Mouse (Mus musculus): Measurements from ENCODE around the gene Mgrn1.

The Mgrn1 gene

GRCm38 (mm10) chr16:4941016-4941415 is 55.0 kb downstream of the Mgrn1 start:
- DNase-seq (ENCODE audit: low spot score): no peak

DNA sequence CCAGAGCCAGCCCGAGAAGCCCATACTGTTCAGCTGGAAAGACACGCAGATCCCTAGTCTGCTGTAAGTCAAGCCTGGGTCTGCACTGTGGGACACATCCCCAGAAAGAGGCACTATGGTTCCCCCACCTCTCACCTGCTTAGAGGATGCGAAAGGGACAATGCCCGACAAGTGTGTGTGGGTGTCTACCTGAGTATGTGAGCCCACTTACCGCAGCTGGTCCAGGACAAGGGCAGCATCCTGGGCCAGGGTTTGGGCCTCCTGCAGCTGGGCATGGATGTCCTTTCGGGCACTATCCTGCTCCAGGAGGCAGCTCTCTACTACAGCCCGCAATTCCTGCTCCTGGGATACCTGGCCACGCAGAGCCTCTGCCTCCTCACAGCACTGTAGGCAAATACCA is 56.8 kb downstream of the Mgrn1 start:
- no peak for DNase-seq (ENCODE audit: low spot score)

- DNase-seq (ENCODE audit: low spot score): no peak
Observed at GRCm38 (mm10) chr16:4943431-4943830, 57.4 kb downstream of the Mgrn1 start.

DNA sequence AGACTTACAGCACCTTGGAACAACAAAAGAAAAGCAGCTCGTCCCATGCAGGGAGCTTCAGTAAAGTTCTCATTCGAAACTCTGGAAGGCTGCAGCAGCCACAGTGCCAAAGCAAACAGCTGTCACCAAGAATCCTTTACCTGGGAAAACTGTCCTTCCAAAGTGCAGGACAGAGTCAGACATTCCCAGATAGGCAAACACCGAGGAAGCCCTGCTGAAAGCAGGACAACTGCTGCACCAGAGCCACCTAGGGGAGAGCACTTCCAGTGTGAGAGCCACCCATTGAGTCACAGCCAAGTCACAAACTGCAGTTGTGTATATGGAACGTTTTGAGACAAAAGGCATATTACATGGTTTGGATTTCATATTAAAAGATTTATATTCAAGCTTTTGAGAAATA is 59.4 kb downstream of the Mgrn1 start:
- DNase-seq (ENCODE audit: low spot score): no peak

DNA sequence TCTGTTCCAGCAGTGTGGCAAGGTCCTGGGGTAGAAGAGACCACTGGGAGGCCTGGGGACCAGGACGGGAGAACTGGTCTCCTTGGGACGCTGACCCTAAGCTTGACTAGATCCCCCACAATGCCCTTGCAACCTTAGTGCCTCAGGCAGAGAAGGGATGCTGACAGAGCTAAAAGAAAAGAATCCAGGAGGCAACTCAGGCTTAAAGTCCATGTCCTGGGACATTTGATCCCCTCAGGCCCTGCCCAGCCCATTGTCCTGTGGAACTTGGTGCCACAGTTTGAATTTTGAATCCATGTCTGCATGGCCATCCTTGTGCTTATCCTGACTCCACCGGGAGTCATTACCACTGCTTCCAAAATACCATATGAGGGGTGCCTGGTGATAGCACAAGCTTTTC is 60.1 kb downstream of the Mgrn1 start:
- DNase-seq (ENCODE audit: low spot score): no peak

DNA sequence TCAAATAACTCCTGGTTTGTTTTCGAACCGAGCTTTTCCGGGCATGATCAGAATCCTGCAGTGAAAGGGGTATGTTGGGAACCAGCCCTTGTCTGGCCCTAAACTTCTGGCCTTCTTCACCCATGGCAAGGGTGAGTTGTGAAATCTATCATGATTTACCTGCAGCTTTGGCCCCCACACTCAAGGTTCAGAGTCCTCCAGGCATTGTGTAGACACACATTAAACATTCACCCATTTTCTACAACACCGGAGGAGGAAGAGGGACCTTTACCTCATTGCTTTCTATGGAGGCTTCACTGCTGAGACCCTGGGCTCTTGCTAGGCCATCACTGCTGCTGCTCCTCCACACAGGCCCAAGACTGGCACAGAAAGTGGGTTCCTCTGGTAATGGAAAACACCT is 61.3 kb downstream of the Mgrn1 start:
- no peak for DNase-seq (ENCODE audit: low spot score)

DNA sequence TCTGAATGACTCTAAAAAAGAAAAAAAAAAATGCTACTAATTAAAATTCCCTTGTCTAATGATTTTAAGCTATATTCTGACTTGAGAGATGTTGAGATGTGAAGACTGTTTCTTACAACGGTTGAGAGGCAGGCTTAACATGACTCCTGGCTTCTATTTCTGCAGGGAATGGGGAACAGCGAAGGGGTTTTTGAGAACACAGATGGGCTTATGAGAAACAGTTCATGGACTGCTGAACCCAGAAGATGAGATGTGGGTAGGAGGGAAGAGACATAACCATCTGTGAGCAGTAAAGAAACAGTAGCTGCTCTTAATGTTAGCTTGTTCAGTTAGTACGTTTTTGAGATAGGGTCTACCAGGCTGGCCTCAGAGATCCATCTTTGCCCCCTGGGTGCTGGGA is 70.6 kb downstream of the Mgrn1 start:
- no peak for DNase-seq (ENCODE audit: low spot score)

DNA sequence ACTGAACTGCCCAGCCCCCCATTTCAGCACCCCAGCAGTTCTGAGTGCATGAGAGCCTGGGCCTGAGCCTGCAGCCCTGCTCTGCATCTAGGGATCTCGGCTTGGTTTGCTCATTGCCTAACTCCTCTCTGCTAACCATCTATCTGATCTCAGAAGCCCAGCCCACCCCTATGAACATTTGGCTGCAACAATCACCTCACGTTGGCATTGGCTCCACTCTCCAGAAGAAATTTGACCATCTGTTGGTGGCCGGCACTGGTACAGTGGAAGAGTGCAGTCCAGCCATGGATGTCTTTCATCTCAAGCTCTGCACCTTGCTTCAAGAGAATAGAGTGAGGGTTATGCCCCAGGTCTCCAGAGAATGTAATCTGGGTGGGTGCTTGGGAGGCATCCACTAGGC is 71.4 kb downstream of the Mgrn1 start:
- no peak for DNase-seq (ENCODE audit: low spot score)

- no peak for DNase-seq (ENCODE audit: low spot score)
Observed at GRCm38 (mm10) chr16:4960260-4960659, 74.2 kb downstream of the Mgrn1 start.

DNA sequence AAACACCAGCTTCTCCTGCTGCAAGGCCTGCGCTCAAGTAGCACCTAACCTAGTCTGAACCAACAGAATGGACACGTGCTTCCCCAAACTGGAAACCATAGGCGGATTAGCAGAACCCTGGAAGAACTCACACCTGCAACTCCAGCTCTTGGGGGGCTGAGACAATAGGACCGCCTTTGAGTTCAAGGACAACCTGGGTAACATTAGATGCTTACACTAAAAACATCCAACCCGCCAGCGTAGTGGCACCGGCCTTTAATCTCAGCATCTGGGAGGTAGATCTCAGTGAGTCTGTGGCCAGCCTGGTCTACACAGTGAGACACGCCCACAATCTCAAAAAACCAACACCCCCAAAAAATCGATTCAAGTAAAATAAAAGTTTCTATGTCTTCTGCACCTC is 77.3 kb downstream of the Mgrn1 start:
- no peak for DNase-seq (ENCODE audit: low spot score)

GRCm38 (mm10) chr16:4963797-4964709 is 78.0 kb downstream of the Mgrn1 start, which contains the start of gene Anks3:
TSS of gene Anks3 (minus strand) at chr16:4964205.
- peak; percentile 96 for DNase-seq (ENCODE audit: low spot score)

DNA sequence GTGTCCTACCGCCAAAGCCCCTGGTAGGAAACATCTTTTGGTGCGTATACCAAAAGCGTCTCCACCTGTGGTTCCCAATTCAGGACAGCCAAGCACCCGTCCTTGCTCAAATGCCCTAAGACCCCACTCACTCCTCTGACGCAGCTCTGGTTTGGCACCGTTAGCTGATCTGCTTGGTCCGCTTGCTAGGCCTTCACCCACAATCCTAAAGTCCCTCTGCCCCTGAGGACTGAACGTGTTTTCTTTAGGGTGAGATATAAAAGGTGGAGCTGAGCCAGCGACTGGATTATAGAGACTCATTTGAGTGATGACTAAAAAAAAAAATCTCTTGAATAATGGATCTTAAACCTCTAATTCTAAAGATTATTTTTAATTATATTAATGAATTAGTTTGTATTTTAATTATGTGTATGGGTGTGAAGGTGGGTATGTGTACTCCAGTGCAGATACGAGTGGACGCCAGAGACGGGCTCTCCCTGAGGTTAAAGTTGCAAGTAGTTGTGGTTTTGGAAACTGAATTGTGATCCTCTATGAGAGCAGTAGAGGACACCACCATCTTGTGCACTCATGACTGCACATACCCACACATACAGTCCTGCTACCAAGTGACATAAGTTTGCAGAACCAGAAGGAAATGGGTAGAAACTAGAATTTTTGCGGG is 78.8 kb downstream of the Mgrn1 start:
- DNase-seq (ENCODE audit: low spot score): no peak

DNA sequence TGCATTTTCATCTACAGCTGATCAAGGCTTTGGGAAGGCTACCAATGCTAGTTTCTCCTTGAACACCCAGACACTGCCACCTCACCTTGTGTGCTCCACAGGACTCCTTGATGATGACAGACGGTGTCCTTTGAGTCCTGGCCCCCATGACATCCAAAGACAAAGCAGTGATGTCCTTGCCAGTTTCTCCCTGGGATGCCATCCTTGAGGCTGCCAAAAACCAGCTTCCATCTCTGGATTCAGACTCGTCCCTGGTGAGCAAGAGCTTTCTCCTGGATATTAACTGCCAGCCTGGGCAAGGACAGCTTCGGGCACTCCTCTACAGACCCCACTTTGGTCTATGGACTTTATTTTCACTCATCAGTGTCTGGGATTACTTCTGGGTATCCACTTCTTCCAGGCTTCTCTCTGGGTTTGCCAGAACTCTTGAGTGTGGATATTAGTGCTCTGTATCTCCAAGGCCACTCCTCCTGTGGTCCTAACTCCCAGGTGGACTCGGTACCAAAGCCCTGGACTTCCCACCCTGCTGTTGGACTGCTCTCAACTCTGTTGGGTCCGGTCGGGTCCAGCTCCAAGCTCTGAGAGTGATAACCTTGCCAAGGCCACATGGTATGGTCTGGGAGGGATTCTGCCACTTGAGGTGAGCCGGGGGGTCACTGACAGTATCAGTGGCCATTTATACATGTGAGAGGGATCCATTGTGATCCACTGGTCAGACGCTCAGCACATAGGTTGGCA is 79.5 kb downstream of the Mgrn1 start:
- DNase-seq (ENCODE audit: low spot score): no peak

DNA sequence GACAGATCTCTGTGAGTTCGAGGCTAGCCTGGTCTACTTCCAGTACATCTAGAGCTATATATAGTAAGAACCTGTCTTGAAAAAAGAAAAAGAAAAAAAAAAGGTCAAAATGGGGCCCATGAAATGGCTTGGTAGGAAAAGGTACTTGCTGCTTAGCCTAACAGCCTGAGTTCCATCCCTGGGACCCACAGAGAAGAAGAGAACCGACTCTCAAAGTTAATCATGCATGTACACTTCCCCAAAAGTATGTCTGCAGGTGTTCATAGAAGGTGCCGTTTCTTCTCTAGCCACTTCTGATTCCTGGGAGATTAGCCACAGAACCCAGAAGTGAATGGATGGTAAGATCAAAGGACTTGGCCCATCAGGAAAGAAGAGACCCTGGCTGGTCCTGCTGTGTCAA is 82.4 kb downstream of the Mgrn1 start:
- DNase-seq (ENCODE audit: low spot score): no peak

GRCm38 (mm10) chr16:4969055-4969843 is 83.2 kb downstream of the Mgrn1 start:
- DNase-seq (ENCODE audit: low spot score): no peak

- DNase-seq (ENCODE audit: low spot score): no peak
Observed at GRCm38 (mm10) chr16:4971626-4972025, 85.6 kb downstream of the Mgrn1 start.

DNA sequence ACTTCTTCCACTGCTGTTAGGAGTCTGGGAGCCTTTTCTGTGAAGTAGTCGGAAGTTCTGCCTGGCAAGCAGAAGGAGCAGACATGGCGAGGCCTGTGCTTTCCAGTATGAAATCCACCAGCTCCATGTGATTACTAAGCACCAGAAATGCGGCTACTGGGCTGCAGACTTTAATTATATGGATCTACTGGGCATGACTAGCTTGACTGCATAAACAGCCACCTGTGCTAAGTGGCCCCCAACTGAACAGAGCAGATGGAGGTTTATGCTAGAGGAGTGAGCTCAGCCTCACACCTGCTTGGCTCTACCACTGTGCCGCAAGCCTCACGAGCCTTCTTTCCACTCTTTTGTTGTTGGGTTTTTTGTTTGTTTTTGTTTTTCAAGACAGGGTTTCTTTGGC is 88.5 kb downstream of the Mgrn1 start:
- DNase-seq (ENCODE audit: low spot score): no peak

- no peak for DNase-seq (ENCODE audit: low spot score)
Observed at GRCm38 (mm10) chr16:4976180-4976579, 90.1 kb downstream of the Mgrn1 start.

DNA sequence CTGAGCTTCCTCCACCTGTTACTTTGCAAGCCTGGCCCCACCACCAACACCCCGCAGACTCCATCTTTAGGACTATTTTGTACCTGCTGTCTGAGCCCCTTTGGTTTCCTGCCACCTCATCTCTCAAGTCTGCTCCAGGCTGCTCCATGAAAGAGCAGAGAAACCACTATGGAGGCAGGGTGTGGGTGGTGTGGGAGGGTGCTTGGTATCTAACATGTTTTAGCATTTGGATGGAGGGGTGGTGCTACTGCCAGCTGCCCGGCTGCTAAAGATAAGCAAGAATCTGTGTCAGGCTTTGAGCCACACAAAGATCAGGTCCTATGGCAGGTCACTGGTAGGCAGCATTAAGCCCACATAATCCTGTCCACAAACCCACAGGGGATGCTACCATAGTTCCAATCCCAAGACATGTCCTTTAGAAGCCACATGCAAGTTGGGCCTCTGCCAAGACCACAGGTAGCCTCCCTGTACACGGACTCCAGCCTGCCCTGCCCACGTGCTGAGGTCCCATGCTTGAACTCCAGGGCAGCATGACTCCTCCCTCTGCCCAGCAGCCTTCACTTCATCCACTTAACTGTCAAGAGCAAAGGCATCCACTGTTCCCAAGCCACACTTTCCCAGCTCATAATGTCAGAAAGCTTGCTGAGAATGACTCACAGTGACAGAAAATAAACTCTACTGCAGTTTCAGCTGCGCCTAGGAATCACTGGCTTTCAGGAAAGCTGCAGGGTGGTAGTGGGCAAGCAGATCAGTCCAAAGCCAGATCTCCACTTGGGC is 92.4 kb downstream of the Mgrn1 start:
- DNase-seq (ENCODE audit: low spot score): no peak

- no peak for DNase-seq (ENCODE audit: low spot score)
Observed at GRCm38 (mm10) chr16:4979755-4980380, 93.8 kb downstream of the Mgrn1 start.

DNA sequence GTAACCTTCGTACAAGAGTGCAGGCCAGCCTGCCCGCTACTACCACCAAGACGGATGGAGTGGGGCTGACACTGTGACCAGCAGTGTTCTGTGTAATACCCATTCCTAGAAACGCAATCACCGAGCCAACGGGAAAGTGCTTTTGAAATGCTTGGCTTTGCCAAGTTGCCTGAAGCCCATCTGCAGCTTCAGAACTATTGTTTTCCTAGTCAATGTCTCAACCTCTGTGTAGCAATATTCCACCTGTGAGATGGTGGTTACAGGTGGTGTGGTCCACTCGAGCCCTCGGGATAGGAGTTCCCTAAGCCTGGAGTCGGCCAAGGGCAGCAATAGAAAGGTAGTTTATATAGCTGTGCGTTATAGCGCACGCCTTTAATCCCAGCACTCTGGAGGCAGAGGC is 98.7 kb downstream of the Mgrn1 start:
- DNase-seq (ENCODE audit: low spot score): no peak

All from testis, postnatal 14 days (tissue).